Mouse (Mus musculus) forelimb bud, embryonic 11.5 days (tissue): Measurements from ENCODE around the gene Sh3pxd2a.
A peak's percentile ranks its signal among the peaks of the same experiment; 100 is the strongest.

Experiments used
- DNase-seq: peaks from one replicate; pipeline ENCODE4 v3.0.0-alpha.2; 2012; ENCODE audit warnings: low read depth, low spot score

Gene Sh3pxd2a

DNA sequence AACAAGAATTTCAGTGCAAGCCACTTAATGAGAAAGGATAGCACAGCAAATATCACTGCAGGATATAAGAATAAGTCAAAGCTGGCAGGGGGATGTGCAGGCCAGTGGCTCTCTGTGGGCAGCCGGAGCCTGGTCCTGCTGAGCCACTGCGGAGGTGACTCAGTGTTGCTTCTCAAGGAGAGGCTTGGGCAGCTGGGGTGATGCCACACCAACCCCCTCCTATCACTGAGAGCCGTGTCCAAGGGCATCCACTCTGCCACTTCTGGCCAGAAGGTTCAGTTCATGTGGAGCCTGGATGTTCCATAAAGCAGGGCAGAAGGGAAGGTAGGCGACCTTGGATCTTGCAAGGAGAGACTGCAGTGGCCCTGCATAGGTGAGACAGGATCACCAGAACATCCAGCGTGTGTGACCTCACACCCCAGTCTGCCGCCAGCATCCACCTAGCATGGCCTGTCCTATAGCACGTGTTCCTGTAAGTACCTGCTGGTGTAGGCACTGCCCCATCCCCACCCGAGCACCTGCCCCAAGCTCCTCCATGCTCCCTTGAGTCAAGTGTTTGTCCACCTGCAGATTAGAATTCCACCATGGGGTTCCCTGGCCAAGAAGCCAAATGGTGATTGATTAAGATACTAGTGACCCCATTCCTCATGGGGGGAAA is 89.2 kb downstream of the Sh3pxd2a start:
- DNase-seq = no peak

DNA sequence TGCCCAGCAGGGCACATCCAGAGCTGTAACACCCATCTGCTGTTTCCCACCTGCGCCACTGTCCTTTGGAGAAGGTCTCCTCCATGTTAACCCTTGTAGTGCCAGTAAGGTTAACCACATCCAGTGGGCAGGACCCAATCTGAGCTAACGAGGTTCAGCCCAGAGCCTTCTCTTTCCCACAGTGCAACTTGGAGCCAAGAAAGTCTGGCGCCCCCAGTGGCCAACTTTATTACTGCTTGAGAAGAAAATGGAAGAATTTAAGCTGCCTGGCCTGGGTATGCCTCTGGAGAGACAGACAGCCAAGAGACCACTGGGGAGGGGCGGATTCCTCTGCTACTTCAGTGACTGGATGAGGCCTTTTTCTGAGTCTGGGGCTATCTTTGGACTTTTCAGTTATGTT is 89.8 kb downstream of the Sh3pxd2a start:
- peak; percentile 70 for DNase-seq

DNA sequence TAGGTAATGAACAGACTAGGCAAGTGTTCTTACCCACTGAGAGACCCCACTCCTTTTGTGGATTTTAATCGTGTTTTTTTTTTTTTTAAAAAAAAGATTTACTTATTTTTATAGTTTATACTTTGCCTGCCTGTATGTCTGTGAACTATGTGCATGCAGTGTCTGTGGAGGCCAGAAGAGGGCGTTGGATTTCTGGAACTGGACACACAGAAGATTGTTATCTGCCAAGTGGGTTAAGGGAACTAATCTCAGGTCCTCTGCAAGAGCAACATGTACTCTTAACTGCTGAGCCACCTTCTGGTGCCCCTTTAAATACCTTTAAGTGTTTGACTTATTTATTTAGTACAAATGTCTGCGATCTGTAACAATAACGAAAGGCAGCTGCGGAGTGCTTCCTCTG is 92.2 kb downstream of the Sh3pxd2a start:
- no peak for DNase-seq

DNA sequence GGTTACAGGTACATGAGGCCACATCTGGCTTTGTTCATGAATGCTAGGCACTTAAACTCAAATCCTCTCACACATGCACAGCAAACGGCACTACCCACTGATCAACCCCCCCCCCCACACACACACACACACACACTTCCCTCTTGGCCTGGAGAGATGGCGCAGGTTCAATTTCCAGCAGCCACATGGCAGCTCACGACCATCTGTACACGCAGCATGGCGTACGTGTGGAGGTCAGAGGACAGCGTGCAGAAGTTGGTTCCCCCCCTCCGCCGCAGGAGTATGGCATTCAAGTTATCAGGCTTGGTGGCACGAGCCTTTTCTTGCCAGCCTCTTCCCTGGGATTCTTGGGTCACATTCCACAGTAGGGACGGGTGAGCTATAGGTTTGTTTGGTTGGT is 92.7 kb downstream of the Sh3pxd2a start:
- no peak for DNase-seq

DNA sequence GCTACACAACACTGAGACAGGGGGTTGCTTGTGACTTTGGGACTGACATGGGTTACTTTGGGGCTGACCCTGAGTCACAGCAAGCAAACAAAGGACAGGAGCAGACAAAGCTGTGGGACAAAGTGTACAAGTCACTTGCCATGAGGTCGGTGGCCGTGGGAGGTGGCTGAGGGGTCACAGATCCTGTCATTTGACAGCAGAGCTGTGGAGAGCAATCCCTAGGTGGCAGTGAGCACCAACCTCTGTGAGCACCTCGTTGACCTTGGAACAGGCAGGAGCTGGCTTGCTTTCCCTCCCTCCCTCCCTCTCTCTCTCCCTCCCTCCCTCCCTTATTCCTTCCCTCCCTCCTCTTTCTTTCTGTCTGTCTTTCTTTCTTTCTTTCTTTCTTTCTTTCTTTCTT is 95.2 kb downstream of the Sh3pxd2a start:
- DNase-seq = no peak

DNA sequence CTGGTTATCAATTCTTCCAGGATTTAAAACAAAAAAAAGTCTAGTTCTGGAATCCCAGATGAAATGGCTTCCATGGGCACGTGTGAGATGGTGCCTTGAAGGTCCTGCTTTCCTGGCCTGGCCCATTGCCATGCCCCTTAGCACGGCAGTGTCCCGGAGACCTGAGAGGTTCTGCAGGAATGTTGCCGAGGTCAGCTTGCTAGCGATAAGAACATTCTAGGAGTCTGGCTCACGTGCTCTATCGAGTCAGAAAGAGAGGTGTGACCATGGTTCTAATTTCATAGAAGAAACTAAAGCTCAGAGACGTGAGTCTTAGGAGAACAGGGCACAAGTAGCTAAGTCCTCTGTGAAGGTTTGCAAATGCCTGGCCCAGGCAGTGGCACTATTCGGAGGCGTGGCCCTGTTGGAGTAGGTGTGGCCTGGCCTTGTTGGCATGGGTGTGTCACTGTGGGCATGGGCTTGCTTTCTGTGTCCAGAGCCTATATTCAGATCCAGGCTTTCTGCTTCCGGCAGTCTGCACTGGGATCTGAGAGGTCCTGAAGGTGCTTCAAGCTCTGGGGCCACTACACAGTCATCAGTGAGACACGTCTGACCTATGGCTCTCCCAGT is 96.8 kb downstream of the Sh3pxd2a start:
- no peak for DNase-seq

DNA sequence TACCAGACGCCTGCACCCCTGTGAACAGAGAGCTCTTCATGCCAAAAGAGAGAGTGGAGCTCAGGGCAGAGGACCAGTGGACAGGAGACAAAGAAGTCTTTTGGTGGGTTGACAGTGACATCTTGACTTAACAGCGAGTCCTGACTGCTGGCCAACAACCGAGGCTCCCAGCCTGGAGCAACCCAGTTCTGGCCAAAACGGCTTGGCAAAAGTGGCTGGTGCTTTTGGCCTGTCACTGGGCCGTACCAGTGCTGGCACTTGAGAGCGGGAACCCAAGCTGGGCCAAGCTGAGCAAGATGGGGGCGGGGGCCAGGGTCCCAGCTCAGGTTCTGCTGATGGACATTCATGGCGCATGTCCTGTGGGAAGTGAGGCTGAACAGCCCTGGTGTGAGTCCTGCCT is 97.6 kb downstream of the Sh3pxd2a start:
- DNase-seq = no peak

DNA sequence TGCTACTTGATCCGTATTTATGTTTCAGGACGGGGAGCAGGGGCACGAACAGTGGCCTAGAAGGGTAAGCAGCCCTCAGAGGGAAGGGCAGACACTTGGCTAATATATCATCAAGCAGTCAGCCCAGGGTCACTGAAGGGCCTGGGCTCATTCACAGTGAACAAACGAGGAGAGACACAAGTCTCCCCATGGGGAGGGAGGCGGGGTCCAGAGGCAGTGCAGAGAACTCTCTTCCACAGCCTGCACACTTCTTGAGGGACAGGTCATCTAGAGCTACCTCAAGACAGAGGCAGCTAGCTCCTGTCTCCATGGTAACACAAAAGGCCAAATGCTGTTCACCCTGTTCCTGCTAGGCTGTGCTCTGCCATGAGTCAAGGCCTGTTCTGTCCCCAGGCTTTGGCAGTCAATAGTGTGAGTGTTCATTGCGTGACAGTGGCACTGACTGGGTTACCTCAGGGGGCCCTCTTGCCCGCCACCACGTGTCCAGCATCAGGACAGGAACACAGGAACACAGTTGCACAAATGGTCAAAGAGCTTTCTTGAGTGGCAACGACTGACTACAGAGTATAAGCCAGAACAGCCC is 101.0 kb downstream of the Sh3pxd2a start:
- DNase-seq = no peak

DNA sequence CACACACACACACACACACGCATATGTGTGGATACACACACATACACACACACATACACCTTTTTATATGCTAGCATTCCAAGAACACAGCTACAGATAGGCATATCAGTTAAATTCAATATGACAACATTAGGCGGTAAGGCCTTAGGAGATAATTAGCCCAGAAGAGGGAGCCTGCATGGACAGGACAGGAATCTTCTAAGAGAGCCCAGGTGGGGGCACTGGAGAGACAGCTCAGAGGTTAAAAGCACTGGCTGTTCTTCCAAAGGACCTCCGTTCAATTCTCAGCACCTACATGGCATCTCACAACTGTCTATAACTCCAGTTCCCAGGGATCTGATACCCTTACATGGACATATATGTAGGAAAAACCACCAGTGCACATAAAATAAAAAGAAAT is 103.3 kb downstream of the Sh3pxd2a start:
- no peak for DNase-seq

DNA sequence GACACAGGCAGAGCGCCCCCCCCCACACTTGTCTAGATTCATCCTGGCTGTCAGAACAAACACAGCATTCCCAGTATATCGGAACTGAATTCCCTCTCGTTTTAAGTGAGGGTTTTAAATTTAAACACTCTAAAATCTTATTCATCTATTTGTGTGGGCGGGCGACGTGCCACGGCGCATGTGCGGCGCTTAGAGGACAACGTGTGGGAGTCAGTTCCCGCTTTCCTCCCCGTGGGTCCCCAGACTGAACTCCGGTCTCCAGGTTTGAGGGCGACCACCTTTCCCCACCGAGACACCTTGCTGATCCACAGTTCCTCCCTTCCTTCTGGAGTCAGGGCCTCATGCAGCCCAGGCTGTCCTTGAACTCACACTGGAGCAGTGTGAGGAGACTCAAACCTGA is 104.2 kb downstream of the Sh3pxd2a start:
- no peak for DNase-seq

DNA sequence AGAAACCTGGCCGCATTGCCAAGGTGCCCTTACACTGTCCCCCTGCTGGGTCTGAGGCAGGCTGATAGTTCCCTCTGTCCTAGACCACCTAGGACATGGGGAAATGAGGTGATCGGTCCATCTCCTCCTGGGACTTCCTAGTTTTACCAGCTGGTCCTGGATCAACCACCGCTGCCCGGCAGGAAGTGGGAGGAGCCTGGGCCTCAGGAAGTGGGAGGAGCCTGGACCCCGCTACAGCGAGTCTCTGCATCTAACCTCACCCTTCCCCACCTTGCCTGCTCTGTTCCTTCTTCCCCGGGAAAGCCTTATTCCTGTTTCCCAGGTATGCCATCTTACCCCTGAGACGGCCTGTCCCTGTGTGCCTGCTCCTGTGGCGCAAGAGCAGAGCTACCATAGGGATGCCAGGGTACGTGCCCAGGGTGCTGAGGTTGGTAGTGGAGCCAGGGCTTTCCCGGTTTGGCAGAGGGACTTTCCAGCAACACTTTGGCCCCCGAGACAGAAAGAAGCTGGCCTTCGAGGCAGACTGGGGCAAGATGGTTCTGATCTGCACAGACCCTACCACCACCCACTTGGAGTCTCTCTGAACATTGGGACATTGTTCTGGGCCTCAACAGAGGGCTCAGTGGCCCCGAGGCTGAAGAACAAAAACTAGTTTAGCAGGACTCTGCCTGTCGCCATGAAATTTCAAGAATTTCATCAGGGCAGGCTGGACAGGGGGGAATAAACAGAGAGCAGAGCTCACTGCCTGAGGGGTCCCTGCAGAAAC is 104.9 kb downstream of the Sh3pxd2a start:
- DNase-seq = no peak

DNA sequence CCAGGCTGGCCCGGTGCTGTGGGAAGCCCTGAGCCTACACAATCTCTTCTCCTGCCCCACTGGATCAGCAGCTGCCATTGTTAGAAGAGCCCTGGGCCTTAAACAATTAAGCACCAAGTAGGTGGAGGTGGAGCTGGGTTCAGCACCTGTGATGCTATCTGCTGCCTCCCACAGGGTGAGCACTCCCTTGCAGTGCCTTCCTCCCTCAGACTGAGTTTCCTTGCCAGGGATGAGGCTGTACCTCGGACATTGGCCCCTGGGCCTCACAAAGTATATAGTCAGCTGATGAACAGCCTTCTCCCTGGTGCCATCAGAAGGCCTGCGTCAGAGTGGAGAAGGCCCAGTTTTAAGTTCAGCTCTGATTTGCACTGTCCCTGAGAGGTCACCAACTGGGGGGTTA is 106.9 kb downstream of the Sh3pxd2a start:
- no peak for DNase-seq

DNA sequence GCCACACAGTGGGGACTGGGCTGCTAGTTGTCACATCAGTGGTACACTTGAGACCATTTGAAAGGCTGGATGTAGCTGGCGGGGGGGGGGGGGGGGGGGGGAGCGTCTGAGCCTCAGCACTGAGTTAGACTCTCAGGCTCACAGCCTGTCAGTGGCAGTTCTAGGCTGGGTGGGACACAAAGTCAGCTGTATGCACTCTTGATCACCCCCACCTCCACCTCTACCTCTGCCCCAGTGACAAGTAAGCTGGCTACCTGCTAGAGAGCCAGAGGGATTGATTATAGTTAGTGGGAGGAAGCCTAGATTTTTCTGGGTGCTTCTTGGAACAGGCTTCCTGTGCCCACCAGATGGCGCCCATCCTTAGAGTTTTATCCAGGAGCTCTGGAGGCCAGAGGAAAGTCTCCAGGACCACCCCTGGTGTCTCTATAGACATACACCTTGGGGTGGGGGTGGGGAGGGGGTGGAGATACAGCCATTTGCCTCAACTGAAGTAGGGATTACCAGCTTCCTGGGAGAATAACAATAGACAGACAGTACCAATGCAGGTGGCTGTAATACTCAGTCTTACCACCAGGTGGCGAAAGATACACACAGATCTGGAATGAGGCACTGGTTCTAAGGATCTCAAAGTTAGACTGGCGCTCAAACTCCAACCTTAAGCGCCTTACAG is 107.9 kb downstream of the Sh3pxd2a start:
- DNase-seq = peak; percentile 67

DNA sequence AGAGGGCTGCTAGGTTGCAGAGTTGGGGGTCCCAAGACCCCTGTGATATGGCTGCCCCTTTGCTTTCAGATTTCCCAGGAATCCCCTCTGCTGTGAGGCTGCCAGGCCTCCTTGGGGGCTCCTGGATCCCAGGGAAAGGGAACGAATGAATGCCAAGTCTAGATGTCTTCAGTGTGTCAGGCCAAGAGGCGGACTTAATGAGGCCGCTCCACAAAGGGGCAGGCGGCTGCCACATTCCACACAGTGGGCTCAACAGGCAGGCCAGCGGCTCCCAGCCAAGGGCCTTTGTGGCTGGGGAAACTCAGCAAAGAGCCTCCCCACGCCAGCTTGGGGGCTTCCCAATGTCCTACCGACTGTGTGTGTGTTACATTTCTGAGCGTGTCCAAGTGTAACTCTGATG is 109.7 kb downstream of the Sh3pxd2a start:
- DNase-seq = no peak

DNA sequence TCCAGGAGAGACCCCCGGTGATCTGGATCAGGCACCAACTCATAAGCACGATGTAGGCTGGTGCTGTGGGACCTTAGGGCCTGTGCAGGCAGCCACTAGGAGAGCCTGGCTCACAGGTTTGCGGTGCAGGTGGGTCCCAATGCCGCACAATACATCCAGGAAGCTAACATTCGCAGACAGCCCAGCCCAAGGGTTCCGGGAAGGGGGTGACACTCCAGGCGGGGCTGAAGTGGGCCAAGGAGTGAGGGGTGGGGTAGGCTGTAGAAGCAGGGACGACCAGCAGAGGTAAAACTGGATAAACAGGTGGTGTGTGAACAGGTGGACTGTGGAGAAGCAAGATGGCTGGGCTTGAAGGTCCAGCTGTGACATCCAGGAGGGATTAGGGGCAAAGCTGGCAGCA is 115.2 kb downstream of the Sh3pxd2a start:
- DNase-seq = no peak

DNA sequence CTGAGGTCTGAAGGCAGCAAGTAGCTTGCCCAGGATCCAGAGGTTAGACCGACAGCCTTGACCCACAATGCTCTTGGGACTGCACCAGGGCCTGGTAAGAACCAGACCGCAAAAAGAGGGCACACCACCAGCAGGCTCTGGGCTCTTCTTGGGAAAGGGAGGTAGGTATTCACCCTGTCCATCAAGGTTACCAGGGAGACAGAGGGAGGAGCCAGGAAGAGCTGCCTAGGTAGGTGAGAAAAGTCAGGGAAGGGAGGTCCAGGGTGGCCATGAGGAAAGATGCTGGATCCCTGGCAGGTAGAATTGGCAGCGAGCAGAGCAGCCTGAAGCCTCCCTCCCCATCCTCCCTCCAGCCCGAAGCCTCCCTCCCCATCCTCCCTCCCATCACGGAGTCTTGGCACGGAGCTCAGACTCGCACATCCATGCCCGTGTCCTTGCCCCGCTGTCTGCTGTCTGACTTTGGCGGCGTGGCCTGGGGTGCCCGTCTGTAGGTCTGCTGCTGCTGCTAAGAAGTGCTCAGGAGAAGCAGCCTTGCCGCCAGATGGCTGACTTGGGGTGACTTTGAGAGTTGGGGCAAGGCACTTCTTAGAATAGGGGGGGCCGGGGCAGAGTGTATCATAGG is 115.7 kb downstream of the Sh3pxd2a start:
- no peak for DNase-seq

DNA sequence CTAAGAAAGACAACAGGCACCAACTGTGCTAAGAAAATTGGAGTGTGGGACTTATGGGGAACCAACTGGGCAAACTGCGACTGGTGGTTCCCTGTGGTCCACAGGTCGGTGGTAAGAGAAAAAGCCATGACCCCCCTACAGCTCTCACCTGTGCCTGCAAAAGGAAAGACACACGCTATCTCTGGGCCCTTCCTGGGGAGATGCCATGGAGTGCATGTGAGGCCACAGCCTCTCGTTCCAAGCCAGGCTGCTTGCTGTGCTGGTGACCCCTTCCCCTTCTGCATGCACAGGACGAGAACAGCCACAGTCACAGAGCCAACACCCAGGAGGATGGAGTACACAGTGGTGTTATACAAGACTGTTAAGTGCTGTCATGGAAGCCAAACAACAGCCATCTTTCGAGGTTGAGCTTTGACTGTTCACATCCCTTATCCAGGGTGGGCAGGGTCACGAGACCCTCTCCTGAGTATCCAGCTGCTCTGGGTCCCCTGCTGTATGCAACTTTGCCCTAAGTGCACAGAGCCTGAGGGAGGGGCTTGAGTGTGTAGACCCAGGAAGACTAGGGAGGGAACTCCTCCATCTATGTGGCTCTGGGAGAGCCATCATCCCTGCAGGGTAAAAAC is 117.1 kb downstream of the Sh3pxd2a start:
- DNase-seq = no peak

DNA sequence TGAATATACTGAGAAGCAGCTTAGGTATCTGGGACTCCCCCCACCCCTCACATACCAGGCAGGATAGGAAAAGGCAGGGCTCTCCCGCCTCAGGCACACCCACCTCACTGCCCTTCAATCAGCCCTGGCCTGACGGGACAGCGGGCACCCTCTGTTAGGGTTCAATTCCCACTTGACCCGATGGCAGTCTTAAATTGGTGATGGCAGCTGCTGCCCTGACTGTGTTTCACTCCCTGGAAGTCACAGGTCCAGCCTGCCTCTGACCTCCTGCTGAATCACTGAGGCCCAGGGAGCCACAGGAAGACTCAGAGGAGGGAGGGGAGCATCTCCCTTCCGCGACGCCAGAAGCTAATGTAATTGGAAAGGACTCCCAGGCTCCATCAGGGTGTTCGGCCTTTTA is 117.6 kb downstream of the Sh3pxd2a start:
- DNase-seq = no peak

DNA sequence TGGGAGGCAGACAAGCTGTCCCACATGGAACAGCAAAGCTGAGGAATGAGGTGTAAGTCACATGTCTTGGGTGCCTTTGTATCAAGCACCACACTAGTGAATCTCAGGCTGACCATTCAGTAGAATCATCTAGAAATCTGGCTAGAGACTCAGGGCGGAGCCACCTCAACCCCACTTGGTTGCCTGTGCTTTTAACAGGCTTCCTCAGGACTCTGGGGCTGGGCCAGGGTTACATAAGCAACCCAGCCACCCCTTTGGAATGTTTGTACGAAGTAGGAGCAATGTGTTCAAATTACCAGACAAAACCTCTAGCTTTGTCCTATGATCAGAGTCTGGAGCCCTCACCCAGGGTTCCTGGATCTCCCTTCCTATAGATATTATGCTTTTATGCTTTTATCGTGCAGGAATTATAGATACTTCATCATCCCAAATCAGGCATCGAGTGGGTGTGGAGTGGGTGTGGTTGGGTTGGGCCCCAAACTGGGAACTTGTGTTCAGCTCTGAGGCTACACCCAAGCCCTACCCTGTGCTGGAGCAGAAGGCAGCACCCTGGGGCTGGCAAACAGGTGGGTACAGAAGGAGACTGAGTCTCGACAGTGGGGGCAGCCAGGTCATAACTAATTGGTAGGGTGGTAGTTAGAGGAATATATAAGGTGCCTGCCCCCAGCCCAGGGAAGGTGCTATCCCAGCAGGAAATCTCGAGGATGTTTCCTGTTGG is 118.2 kb downstream of the Sh3pxd2a start:
- no peak for DNase-seq

DNA sequence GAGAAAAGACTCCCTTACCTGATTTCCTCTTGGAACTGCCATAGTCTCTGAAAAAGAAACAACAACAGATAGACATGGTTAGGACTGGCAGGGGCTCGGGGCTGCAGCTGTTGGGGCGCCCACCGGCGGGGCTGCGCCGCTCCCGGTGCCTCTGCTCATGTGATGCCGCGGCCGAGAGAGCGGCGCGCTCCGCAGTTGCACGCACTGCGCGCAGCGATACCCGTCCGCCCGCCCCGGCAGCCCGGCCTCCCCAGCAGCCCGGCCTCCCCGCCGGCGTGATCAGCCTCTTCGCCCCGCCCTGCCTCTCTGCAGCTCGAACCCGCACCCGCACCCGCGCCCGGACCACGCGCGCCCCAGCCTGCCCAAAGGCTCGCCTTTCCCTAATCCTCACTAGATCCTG is 120.8 kb downstream of the Sh3pxd2a start:
- DNase-seq = no peak

DNA sequence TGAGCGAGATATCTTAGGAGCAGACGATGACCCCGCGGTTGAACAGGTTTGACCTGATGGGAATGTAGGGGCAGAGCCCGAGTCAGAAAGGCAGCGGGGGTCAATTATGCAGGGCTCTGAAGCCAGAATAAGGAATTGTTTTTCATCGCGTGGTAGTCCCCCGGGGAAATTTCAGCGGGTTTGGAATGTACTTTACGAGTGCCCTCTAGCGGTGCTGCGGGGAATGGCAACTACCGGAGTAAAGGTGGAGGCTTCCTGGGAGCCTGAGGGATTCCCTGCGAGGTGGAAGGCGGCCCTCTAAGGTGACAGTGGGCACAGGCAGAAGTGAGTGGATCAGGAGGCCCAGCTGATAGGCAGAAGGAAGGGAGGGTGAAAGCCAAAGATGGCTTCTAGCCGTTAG is 125.0 kb downstream of the Sh3pxd2a start:
- DNase-seq = peak; percentile 86
